Mouse (Mus musculus): Measurements from ENCODE around the gene Sdhaf2. TPM values are rescaled to one million over a fixed set of nuclear protein-coding genes. Genes with fewer than 3 reads are reported as not detected.

Sdhaf2 gene
- polyA plus RNA-seq, 1 experiment from 2014 or later = 26.6 TPM

DNA sequence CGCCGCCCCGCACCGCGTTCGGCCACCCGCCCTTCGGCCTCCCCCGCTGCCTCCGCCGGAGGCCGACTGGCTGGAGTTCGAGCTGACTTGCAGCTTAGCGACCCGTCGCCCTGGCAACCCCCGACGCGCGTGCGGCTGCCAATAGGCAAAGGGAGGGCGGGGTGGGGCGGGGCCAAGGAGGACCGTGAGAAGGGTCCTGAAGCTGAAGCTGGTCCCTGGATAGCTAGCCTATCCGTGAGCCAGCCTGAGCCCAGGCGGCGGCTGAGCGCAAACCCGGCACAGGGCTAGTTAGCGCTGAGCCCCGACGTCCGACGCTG lies 68.5 kb downstream of the Sdhaf2 start:
- WGBS (ENCODE audit: insufficient replicate concordance) = under 1% methylated on average over 34 of the region's 34 CpGs
- no peaks in the 10 kb centered on the region for H3K36me3 ChIP-seq (replicated peaks)
- H3K4me1 ChIP-seq (replicated peaks) = peaks cover 16% of the 10 kb centered on the region
- H3K4me2 ChIP-seq = peak overlapping the region; percentile 62
- H3K27ac ChIP-seq (replicated peaks) = no peak overlapping the region
- no peak overlapping the region for H3K9ac ChIP-seq
- peaks cover 99% of the 10 kb centered on the region for H3K27me3 ChIP-seq
- peak overlapping the region; percentile 45 for H3K4me3 ChIP-seq (replicated peaks)
- no peaks in the 10 kb centered on the region for H3K9me3 ChIP-seq (replicated peaks)
- ATAC-seq (ENCODE audit: insufficient read depth) = peak; percentile 35

GRCm38 (mm10) chr19:10456752-10457483 lies 69.0 kb downstream of the Sdhaf2 start, which contains the start of gene Lrrc10b:
Lrrc10b (minus strand) TSS chr19:10457473.
- H3K36me3 ChIP-seq (replicated peaks) = no peaks in the 10 kb centered on the region
- H3K4me3 ChIP-seq (replicated peaks) = peak within 1 kb of the TSS; percentile 45
- 2% methylated on average over 96 of the region's 96 CpGs for WGBS (ENCODE audit: insufficient replicate concordance)
- peak within 1 kb of the TSS; percentile 62 for H3K4me2 ChIP-seq
- no peak for ATAC-seq (ENCODE audit: insufficient read depth)
- H3K9ac ChIP-seq = no peak within 1 kb of the TSS
- H3K27me3 ChIP-seq = peaks cover 99% of the 10 kb centered on the region
- H3K27ac ChIP-seq (replicated peaks) = no peak within 1 kb of the TSS
- no peaks in the 10 kb centered on the region for H3K9me3 ChIP-seq (replicated peaks)
- H3K4me1 ChIP-seq (replicated peaks) = peaks cover 16% of the 10 kb centered on the region

GRCm38 (mm10) chr19:10455437-10455806 lies 70.5 kb downstream of the Sdhaf2 start:
- Histone ChIP-seq H3K4me3 (replicated peaks) (no peak overlapping the region), H3K36me3 (replicated peaks) (no peaks in the 10 kb centered on the region), H3K9me3 (replicated peaks) (no peaks in the 10 kb centered on the region), H3K4me2 (no peak overlapping the region), H3K4me1 (replicated peaks) (peaks cover 16% of the 10 kb centered on the region), H3K27ac (replicated peaks) (no peak overlapping the region), H3K27me3 (peaks cover 91% of the 10 kb centered on the region), H3K9ac (no peak overlapping the region)
- no peak for ATAC-seq (ENCODE audit: insufficient read depth)
- 39% methylated on average over 3 of the region's 3 CpGs for WGBS (ENCODE audit: insufficient replicate concordance)

DNA sequence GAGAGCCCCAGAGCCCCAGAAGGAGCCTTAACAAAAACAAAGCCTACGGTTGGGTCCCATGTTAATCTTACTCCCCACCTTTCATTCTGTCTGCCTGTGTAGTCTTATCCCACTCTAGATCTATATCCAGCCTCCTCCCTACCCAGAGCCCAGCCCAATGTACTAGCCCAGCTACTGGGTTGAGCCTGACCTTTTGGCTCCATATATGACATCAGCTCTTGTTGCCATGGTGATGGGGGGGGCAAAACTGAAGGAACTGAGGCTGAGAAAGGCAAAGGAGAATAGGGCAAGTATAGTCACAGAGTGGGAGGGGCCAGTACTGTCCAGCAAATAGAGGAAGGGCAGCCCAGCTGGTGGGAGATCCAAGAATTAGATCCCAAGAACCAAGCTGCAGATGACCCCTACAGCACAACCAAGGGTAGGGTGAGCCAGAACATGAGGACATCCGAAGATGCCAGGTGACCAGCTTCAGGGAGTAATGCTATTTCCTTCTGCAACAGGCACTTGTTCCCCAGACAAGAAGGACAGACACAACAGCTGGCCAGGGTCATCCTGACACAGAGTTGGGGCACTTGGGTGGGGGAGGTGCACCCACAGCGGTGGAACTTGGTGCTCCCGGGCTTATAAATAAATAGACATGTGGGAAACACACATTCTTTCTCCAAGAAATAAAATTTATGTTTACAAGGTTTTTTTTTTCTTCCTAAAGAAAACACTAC lies 71.1 kb downstream of the Sdhaf2 start:
- H3K9me3 ChIP-seq (replicated peaks) = no peaks in the 10 kb centered on the region
- no peak overlapping the region for H3K4me2 ChIP-seq
- H3K4me3 ChIP-seq (replicated peaks) = no peak overlapping the region
- peaks cover 86% of the 10 kb centered on the region for H3K27me3 ChIP-seq
- no peak overlapping the region for H3K27ac ChIP-seq (replicated peaks)
- 34% methylated on average over 4 of the region's 4 CpGs for WGBS (ENCODE audit: insufficient replicate concordance)
- H3K4me1 ChIP-seq (replicated peaks) = peaks cover 16% of the 10 kb centered on the region
- H3K36me3 ChIP-seq (replicated peaks) = no peaks in the 10 kb centered on the region
- H3K9ac ChIP-seq = no peak overlapping the region
- ATAC-seq (ENCODE audit: insufficient read depth) = peak; percentile 19; the same call in 1 of the 2 replicates

Other genes starting within 250 kb of the Sdhaf2 start
- gene Dagla, start 221.3 kb downstream of the Sdhaf2 start, polyA plus RNA-seq (2015; fragmentation: Nextera tagmentation; extraction: Ambion mirVana) = 0.22 and 0.37 TPM in 2 replicates
- 0.10 and 0.24 TPM in 2 replicates for gene Syt7, start 137.1 kb downstream of the Sdhaf2 start, polyA plus RNA-seq (2015; fragmentation: Nextera tagmentation; extraction: Ambion mirVana)
- 0.07 TPM in 1 of 2 replicates, not detected in the other for gene Lrrc10b, start 68.7 kb downstream of the Sdhaf2 start, polyA plus RNA-seq (2015; fragmentation: Nextera tagmentation; extraction: Ambion mirVana)
- gene Ppp1r32, start 43.2 kb downstream of the Sdhaf2 start, polyA plus RNA-seq (2015; fragmentation: Nextera tagmentation; extraction: Ambion mirVana) = not detected in 2 replicates
- gene Cpsf7, start 876 bp downstream of the Sdhaf2 start, polyA plus RNA-seq (2015; fragmentation: Nextera tagmentation; extraction: Ambion mirVana) = 11.1 and 12.3 TPM in 2 replicates
- 11.7 and 12.1 TPM in 2 replicates for gene Tmem216, start 30.1 kb upstream of the Sdhaf2 start, polyA plus RNA-seq (2015; fragmentation: Nextera tagmentation; extraction: Ambion mirVana)
- 14.5 and 18.0 TPM in 2 replicates for gene Cyb561a3, start 51.0 kb upstream of the Sdhaf2 start, polyA plus RNA-seq (2015; fragmentation: Nextera tagmentation; extraction: Ambion mirVana)
- 10.9 and 11.6 TPM in 2 replicates for gene Tmem138, start 51.2 kb upstream of the Sdhaf2 start, polyA plus RNA-seq (2015; fragmentation: Nextera tagmentation; extraction: Ambion mirVana)
- gene Ddb1, start 79.2 kb upstream of the Sdhaf2 start, polyA plus RNA-seq (2015; fragmentation: Nextera tagmentation; extraction: Ambion mirVana) = 151 and 177 TPM in 2 replicates
- 27.1 and 33.0 TPM in 2 replicates for gene Tkfc, start 79.5 kb upstream of the Sdhaf2 start, polyA plus RNA-seq (2015; fragmentation: Nextera tagmentation; extraction: Ambion mirVana)
- 11.8 and 11.9 TPM in 2 replicates for gene Vwce, start 108.1 kb upstream of the Sdhaf2 start, polyA plus RNA-seq (2015; fragmentation: Nextera tagmentation; extraction: Ambion mirVana)
- not detected in 2 replicates for gene Pga5, start 151.9 kb upstream of the Sdhaf2 start, polyA plus RNA-seq (2015; fragmentation: Nextera tagmentation; extraction: Ambion mirVana)
- gene Vps37c, start 162.6 kb upstream of the Sdhaf2 start, polyA plus RNA-seq (2015; fragmentation: Nextera tagmentation; extraction: Ambion mirVana) = 11.4 and 12.1 TPM in 2 replicates
- 0.03 TPM in 1 of 2 replicates, not detected in the other for gene Cd5, start 212.9 kb upstream of the Sdhaf2 start, polyA plus RNA-seq (2015; fragmentation: Nextera tagmentation; extraction: Ambion mirVana)

Measured in liver, embryonic 15.5 days (tissue).